In genomic region chr6:143167409-143167919, GRCm38 (mm10) we compare ENCODE assay signal across 8 mouse cellular contexts. TPM values are rescaled to one million over a fixed set of nuclear protein-coding genes. Genes with fewer than 3 reads are reported as not detected.
A peak's percentile ranks its signal among the peaks of the same experiment; 100 is the strongest.
DNase-seq lines count a peak whose midpoint lies in the region; ATAC-seq and TF ChIP-seq lines count a peak whose summit lies in the region.

No protein-coding gene starts in this region.

- peak; percentile 28 for ATAC-seq in heart, embryonic 13.5 days (ENCODE audit: extremely low read depth, insufficient number of reproducible peaks, low FRiP score, low TSS enrichment)
- peak; percentile 44 for ATAC-seq in embryonic facial prominence, embryonic 12.5 days (ENCODE audit: insufficient number of reproducible peaks, insufficient read depth, low FRiP score, low TSS enrichment)
- peak; percentile 54 for ATAC-seq in hindbrain, embryonic 16.5 days
- ATAC-seq in liver, postnatal 0 days = peak; percentile 52

- DNase-seq in heart, postnatal 10 days = no peak
- DNase-seq in liver, postnatal 0 days = no peak
- peak; percentile 25 for DNase-seq in retina, postnatal 7 days (ENCODE audit: low read depth, low spot score)
- DNase-seq in T-cell, adult 2 months (ENCODE audit: low spot score) = no peak

- H3K36me3 ChIP-seq in heart, embryonic 13.5 days = peaks cover 22% of the 10 kb centered on the region
- H3K36me3 ChIP-seq in ES-Bruce4 (ENCODE audit: control insufficient read depth, insufficient read depth, low read length, poor library complexity, severe bottlenecking) = peaks cover 28% of the 10 kb centered on the region
- no peaks in the 10 kb centered on the region for H3K36me3 ChIP-seq in embryonic facial prominence, embryonic 12.5 days
- peaks cover 3% of the 10 kb centered on the region; the same call in 1 of the 2 replicates for H3K36me3 ChIP-seq in hindbrain, embryonic 16.5 days (ENCODE audit: control insufficient read depth, insufficient read depth, low read length)
- peaks cover 13% of the 10 kb centered on the region for H3K36me3 ChIP-seq in liver, postnatal 0 days (replicated peaks; ENCODE audit: insufficient read depth, low read length)

- peak overlapping the region; percentile 92 for H3K4me2 ChIP-seq in heart, embryonic 13.5 days
- H3K4me2 ChIP-seq in embryonic facial prominence, embryonic 12.5 days (replicated peaks) = peak overlapping the region; percentile 79
- H3K4me2 ChIP-seq in hindbrain, embryonic 16.5 days (ENCODE audit: low read length) = peak overlapping the region; percentile 84
- peak overlapping the region; percentile 91 for H3K4me2 ChIP-seq in liver, postnatal 0 days (ENCODE audit: low read depth, low read length)

- H3K9ac ChIP-seq in heart, embryonic 13.5 days = peak overlapping the region; percentile 97
- H3K9ac ChIP-seq in ES-Bruce4 (ENCODE audit: low read depth, poor library complexity, severe bottlenecking) = peak overlapping the region; percentile 98
- peak overlapping the region; percentile 88 for H3K9ac ChIP-seq in embryonic facial prominence, embryonic 12.5 days
- H3K9ac ChIP-seq in hindbrain, embryonic 16.5 days (ENCODE audit: low read depth, low read length) = peak overlapping the region; percentile 94
- H3K9ac ChIP-seq in liver, postnatal 0 days (replicated peaks) = peak overlapping the region; percentile 92

- no peaks in the 10 kb centered on the region for H3K9me3 ChIP-seq in heart, embryonic 13.5 days
- H3K9me3 ChIP-seq in ES-Bruce4 (replicated peaks; ENCODE audit: control insufficient read depth, insufficient read depth, low read length, poor library complexity, severe bottlenecking) = no peaks in the 10 kb centered on the region
- no peaks in the 10 kb centered on the region for H3K9me3 ChIP-seq in embryonic facial prominence, embryonic 12.5 days
- no peaks in the 10 kb centered on the region for H3K9me3 ChIP-seq in hindbrain, embryonic 16.5 days (ENCODE audit: control insufficient read depth, low read length)
- no peaks in the 10 kb centered on the region for H3K9me3 ChIP-seq in liver, postnatal 0 days (ENCODE audit: low read length)

- H3K27ac ChIP-seq in heart, embryonic 13.5 days (replicated peaks) = peak overlapping the region; percentile 84
- peak overlapping the region; percentile 66 for H3K27ac ChIP-seq in ES-Bruce4 (ENCODE audit: insufficient read depth, low read length)
- peak overlapping the region; percentile 88 for H3K27ac ChIP-seq in embryonic facial prominence, embryonic 12.5 days
- peak overlapping the region; percentile 94 for H3K27ac ChIP-seq in hindbrain, embryonic 16.5 days (ENCODE audit: low read depth, low read length)
- peak overlapping the region; percentile 95 for H3K27ac ChIP-seq in liver, postnatal 0 days (ENCODE audit: low read depth)

- peaks cover 52% of the 10 kb centered on the region for H3K4me1 ChIP-seq in heart, embryonic 13.5 days
- peaks cover 3% of the 10 kb centered on the region for H3K4me1 ChIP-seq in ES-Bruce4 (ENCODE audit: control insufficient read depth, insufficient read depth, low read length)
- peaks cover 27% of the 10 kb centered on the region for H3K4me1 ChIP-seq in embryonic facial prominence, embryonic 12.5 days
- peaks cover 26% of the 10 kb centered on the region for H3K4me1 ChIP-seq in hindbrain, embryonic 16.5 days (ENCODE audit: control insufficient read depth, insufficient read depth, low read depth, low read length)
- peaks cover 36% of the 10 kb centered on the region for H3K4me1 ChIP-seq in liver, postnatal 0 days (ENCODE audit: insufficient read depth)

- intact Hi-C loops in heart, postnatal 10 days (cut with DNase I) = loop anchor here (2.0 kb wide), 1 partner anchor 67 kb away; the partner anchor contains the start of gene C2cd5

- TF ChIP-seq POLR2A in ES-Bruce4 (IDR thresholded peaks at IDR 0.05; ENCODE audit: insufficient read depth, low read length) = no peak

- no peak for TF ChIP-seq CTCF in ES-Bruce4 (IDR thresholded peaks at IDR 0.05; ENCODE audit: low read depth, low read length)
- no peak for TF ChIP-seq CTCF in liver, postnatal 0 days (IDR thresholded peaks at IDR 0.05; ENCODE audit: low read depth)

- WGBS in heart, embryonic 13.5 days = under 1% methylated on average over 48 of the region's 60 CpGs
- WGBS in embryonic facial prominence, embryonic 12.5 days = under 1% methylated on average over 60 of the region's 60 CpGs
- under 1% methylated on average over 51 of the region's 60 CpGs for WGBS in hindbrain, embryonic 16.5 days
- under 1% methylated on average over 40 of the region's 60 CpGs for WGBS in liver, postnatal 0 days (ENCODE audit: insufficient replicate concordance)

- H3K27me3 ChIP-seq in heart, embryonic 13.5 days (replicated peaks) = no peaks in the 10 kb centered on the region
- H3K27me3 ChIP-seq in ES-Bruce4 (ENCODE audit: control insufficient read depth, insufficient read depth, low read length, poor library complexity, severe bottlenecking) = no peaks in the 10 kb centered on the region
- no peaks in the 10 kb centered on the region for H3K27me3 ChIP-seq in embryonic facial prominence, embryonic 12.5 days
- no peaks in the 10 kb centered on the region for H3K27me3 ChIP-seq in hindbrain, embryonic 16.5 days (replicated peaks; ENCODE audit: control insufficient read depth, insufficient read depth, low read length)
- no peaks in the 10 kb centered on the region for H3K27me3 ChIP-seq in liver, postnatal 0 days (ENCODE audit: insufficient read depth, low read length)

- H3K4me3 ChIP-seq in heart, embryonic 13.5 days = peak overlapping the region; percentile 93
- H3K4me3 ChIP-seq in ES-Bruce4 (ENCODE audit: low read depth, low read length) = peak overlapping the region; percentile 95
- peak overlapping the region; percentile 86 for H3K4me3 ChIP-seq in embryonic facial prominence, embryonic 12.5 days
- H3K4me3 ChIP-seq in hindbrain, embryonic 16.5 days (ENCODE audit: low read length) = peak overlapping the region; percentile 96
- H3K4me3 ChIP-seq in liver, postnatal 0 days (ENCODE audit: low read depth, low read length) = peak overlapping the region; percentile 94

- no peak for TF ChIP-seq EP300 in ES-Bruce4 (IDR thresholded peaks at IDR 0.05; ENCODE audit: insufficient read depth, low read depth, low read length)
- TF ChIP-seq EP300 in liver, postnatal 0 days (IDR thresholded peaks at IDR 0.05; ENCODE audit: low read depth) = no peak

RNA-seq across cellular contexts. Expression of gene Etnk1, which starts 0.4 kb away (rescaled TPM):
- 11.0 and 12.0 TPM in 2 replicates for polyA plus RNA-seq in heart, embryonic 13.5 days (2015; fragmentation: Nextera tagmentation; extraction: Ambion mirVana)
- total RNA-seq in heart, postnatal 10 days (2021) = 10 to 100 TPM; 28.5 to 29.4 TPM
- polyA plus RNA-seq in ES-Bruce4 (2011; ENCODE audit: insufficient read depth, insufficient read length, low read depth, missing spikeins) = 140 and 149 TPM in 2 replicates
- 30.7 TPM in 2 replicates for polyA plus RNA-seq in embryonic facial prominence, embryonic 12.5 days (2016; fragmentation: Nextera tagmentation; extraction: Ambion mirVana)
- polyA plus RNA-seq in hindbrain, embryonic 16.5 days (2015; fragmentation: Nextera tagmentation; extraction: Ambion mirVana) = 40.5 and 46.6 TPM in 2 replicates
- polyA plus RNA-seq in liver, postnatal 0 days (2015; fragmentation: Nextera tagmentation; extraction: Ambion mirVana) = 6.5 and 6.9 TPM in 2 replicates
